Mouse (Mus musculus) urinary bladder, postnatal 25 days (tissue): ENCODE measurements around the gene Slc43a1.

ENCODE experiments used
- DNase-seq: peaks from one replicate; pipeline ENCODE4 v3.0.0; 2022; ENCODE audit warnings: low spot score

The Slc43a1 gene

GRCm38 (mm10) chr2:84868521-84868943, 29.9 kb downstream of the Slc43a1 start:
- DNase-seq = peak; percentile 47

- no peak for DNase-seq
Measured at GRCm38 (mm10) chr2:84868977-84869376, 30.3 kb downstream of the Slc43a1 start.

- no peak for DNase-seq
Measured at GRCm38 (mm10) chr2:84870623-84871160, 32.0 kb downstream of the Slc43a1 start.

- peak; percentile 33 for DNase-seq
Measured at GRCm38 (mm10) chr2:84872105-84872716, 33.6 kb downstream of the Slc43a1 start.

GRCm38 (mm10) chr2:84875842-84876241, 37.2 kb downstream of the Slc43a1 start:
- no peak for DNase-seq

- DNase-seq = no peak
Measured at GRCm38 (mm10) chr2:84880590-84880989, 41.9 kb downstream of the Slc43a1 start.

- no peak for DNase-seq
Measured at GRCm38 (mm10) chr2:84882606-84883005, 44.0 kb downstream of the Slc43a1 start.

- DNase-seq = no peak
Measured at GRCm38 (mm10) chr2:84883084-84883483, 44.4 kb downstream of the Slc43a1 start.

GRCm38 (mm10) chr2:84883530-84883929, 44.9 kb downstream of the Slc43a1 start:
- no peak for DNase-seq

GRCm38 (mm10) chr2:84883942-84884341, 45.3 kb downstream of the Slc43a1 start:
- DNase-seq = no peak

- DNase-seq = no peak
Measured at GRCm38 (mm10) chr2:84884611-84885010, 46.0 kb downstream of the Slc43a1 start.

GRCm38 (mm10) chr2:84885084-84886055, 46.7 kb downstream of the Slc43a1 start:
- no peak for DNase-seq

- DNase-seq = no peak
Measured at GRCm38 (mm10) chr2:84886234-84886731, 47.6 kb downstream of the Slc43a1 start, which contains the start of gene Rtn4rl2. TSS of gene Rtn4rl2 (minus strand) at chr2:84886710.

- DNase-seq = no peak
Measured at GRCm38 (mm10) chr2:84886821-84887281, 48.2 kb downstream of the Slc43a1 start.

GRCm38 (mm10) chr2:84887411-84888271, 49.0 kb downstream of the Slc43a1 start:
- DNase-seq = no peak

GRCm38 (mm10) chr2:84888657-84889315, 50.1 kb downstream of the Slc43a1 start:
- DNase-seq = peak; percentile 57

- no peak for DNase-seq
Measured at GRCm38 (mm10) chr2:84889316-84890044, 50.8 kb downstream of the Slc43a1 start.

- peak; percentile 75 for DNase-seq
Measured at GRCm38 (mm10) chr2:84890045-84890340, 51.3 kb downstream of the Slc43a1 start.

- DNase-seq = no peak
Measured at GRCm38 (mm10) chr2:84893359-84893758, 54.7 kb downstream of the Slc43a1 start.

- no peak for DNase-seq
Measured at GRCm38 (mm10) chr2:84895495-84896198, 57.0 kb downstream of the Slc43a1 start.
